Mouse (Mus musculus) ES-E14 (cell line): ENCODE measurements around the gene Chid1.

Experiments used
- CHD2 ChIP-seq: IDR thresholded peaks from 2 replicates; pipeline ENCODE4 v1.6.1; 2014; ENCODE audit warnings: mild to moderate bottlenecking, low read depth, low read length, inconsistent platforms
- HCFC1 ChIP-seq: IDR thresholded peaks from 2 replicates; pipeline ENCODE4 v1.6.1; 2012; ENCODE audit warnings: low read length, inconsistent platforms, borderline replicate concordance; ENCODE audit not compliant: insufficient read depth
- MAFK ChIP-seq: IDR thresholded peaks from 2 replicates; pipeline ENCODE4 v1.6.1; 2014; ENCODE audit warnings: mild to moderate bottlenecking, low read depth, low read length, inconsistent platforms; ENCODE audit not compliant: insufficient read depth
- ZC3H11A ChIP-seq: IDR thresholded peaks from 2 replicates; pipeline ENCODE4 v1.6.1; 2012; ENCODE audit warnings: low read depth, mild to moderate bottlenecking, inconsistent platforms, low read length, borderline replicate concordance

DNA sequence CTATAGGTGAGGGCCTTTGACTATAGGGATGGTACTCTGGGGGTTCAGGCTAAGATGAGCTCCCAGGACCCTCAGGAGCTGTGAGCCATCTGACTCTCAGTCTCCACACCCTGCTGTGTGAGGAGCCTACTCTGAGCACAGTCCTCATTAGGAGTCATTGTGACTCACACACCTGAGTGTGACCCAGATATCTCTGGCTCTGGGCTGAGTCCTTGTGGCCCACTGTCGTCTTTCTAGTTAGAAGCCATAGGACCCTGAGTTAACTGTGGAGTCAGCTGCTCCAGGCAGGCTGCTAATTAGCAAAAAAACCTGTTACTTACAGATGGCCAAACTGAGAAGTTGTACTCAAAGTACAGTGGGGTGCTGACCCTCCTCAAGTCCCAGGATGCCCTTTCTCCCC lies 45.9 kb downstream of the Chid1 start:
- TF ChIP-seq ZC3H11A (no peak), CHD2 (no peak), MAFK (no peak), HCFC1 (no peak)
